Mouse (Mus musculus): Measurements from ENCODE around the gene Vmn2r23. TPM values are rescaled to one million over a fixed set of nuclear protein-coding genes. Genes with fewer than 3 reads are reported as not detected.

The Vmn2r23 gene
- under 1 TPM; 0.04 TPM for polyA plus RNA-seq (2017; shearing (Covaris generic))

GRCm38 (mm10) chr6:123702370-123702769, at the start of gene Vmn2r23:
Vmn2r23 (plus strand) TSS chr6:123702670.

DNA sequence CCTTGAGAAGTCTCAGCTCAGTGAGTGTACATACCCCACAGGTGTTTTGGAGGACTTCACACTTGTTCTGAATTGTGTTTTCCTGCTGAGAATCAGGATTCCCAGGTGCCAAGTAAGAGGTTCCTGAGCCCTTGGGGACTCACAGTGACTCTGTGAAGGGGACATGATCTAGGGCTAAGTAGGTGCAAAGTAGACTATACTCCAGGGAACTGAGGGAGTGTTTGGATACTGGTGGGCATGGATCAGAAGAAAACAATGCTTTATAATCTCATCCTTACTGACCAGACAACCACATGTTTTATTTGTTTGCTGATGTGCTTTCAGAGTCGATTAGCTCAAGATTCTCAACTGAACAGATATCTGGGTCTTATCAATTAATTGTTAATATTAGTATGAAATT, 76.1 kb downstream of the Vmn2r23 start, which contains the start of gene Vmn2r24:
TSS of gene Vmn2r24 (plus strand) at position 301 of the 400 bp plus-strand sequence.

Other genes with a start within 250 kb of the Vmn2r23 start
- not detected for gene Vmn2r21, start 169.3 kb upstream of the Vmn2r23 start, polyA plus RNA-seq (2017; shearing (Covaris generic))
- gene Vmn2r22, start 51.9 kb upstream of the Vmn2r23 start, polyA plus RNA-seq (2017; shearing (Covaris generic)), result under 1 TPM; 0.10 to 0.61 TPM
- gene Vmn2r24, start 76.2 kb downstream of the Vmn2r23 start, polyA plus RNA-seq (2017; shearing (Covaris generic)), result under 1 TPM; 0.10 to 0.22 TPM
- gene Vmn2r25, start 150.8 kb downstream of the Vmn2r23 start, polyA plus RNA-seq (2017; shearing (Covaris generic)), result under 1 TPM; 0.14 to 0.18 TPM